Mouse (Mus musculus): ENCODE results near the gene Mrpl45. TPM values are rescaled to one million over a fixed set of nuclear protein-coding genes. Genes with fewer than 3 reads are reported as not detected.
"Not testable (repeated sequence)": the region's sequence is repeated elsewhere in the genome, so short reads cannot be mapped to it uniquely, and the experiment has no call there.

Mrpl45 gene
- polyA plus RNA-seq (2015; fragmentation: Nextera tagmentation; extraction: Ambion mirVana): 65.0 and 65.4 TPM in 2 replicates

DNA sequence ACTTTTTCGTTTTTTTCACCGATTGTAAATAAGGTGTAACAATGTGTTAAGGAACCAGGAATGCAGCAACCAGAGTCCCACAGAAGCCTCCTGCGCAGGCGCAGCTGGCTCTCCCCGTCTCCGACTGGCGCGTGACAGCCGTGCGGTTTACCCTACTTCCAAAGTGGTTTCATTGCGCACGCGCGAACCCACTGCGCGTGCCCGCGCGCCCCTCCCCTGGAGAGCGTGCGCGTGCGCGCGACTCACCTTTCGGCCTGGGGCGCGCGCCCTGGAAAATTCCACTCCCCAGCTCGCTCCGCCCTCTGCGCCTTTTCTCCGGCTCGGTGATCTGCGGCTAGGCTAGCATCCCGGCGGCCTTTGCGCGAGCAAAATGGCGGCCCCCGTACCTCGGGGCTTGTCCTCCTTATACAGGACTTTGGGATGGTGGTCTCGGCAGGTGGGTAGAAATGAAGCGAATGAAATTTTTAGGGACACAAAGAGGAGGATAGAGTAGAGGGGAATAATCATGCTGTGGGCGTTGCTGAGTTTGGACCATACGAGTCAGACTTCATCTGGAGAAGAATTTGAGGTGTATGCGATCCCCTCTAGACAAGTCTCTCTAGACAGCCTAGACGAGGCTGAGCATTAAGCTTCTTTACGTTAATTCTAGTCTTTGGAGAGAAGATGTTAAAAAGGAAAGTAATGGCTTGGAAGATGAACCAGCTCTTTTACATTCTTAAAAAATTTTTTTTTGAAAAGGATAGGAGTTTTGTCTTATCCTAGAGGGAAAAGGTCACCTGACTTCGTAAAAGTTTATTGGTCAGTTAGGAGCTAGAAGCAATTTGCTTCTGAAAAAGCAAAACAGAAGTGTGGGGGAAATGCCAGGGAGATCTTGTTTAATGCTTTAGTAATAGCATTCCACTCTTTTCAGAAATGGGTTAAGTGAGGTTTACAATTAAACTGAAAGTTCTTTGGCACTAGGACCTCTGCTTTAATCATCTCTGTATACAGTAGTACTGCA is at the start of gene Mrpl45:
Gene Mrpl45 (plus strand): TSS at position 213 of the 1,000 bp plus-strand sequence.
- ATAC-seq: peak; percentile 94

DNA sequence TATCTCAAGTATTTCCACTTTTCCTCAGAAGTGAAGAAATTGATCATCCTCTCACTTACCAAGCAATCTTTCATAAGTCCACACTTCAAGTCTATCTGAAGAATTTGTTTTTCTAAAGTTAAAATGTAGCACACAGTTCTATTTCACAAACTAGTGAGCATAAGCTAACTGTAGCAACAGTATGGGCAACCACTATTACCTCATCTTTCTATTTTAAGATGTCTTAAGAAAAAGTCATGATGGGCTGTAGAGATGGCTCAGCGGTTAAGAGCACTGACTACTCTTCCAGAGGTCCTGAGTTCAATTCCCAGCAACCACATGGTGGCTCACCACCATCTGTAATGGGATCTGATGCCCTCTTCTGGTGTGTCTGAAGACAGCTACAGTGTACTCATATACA is 49.0 kb upstream of the Mrpl45 start:
- not testable (repeated sequence) for ATAC-seq; H3K9ac ChIP-seq (ENCODE audit: low read depth, low read length)
- WGBS: 95% methylated on average over 1 of the region's 1 CpGs

More for the DNA sequence above, at the start of gene Mrpl45:
- under 1% methylated on average over 49 of the region's 50 CpGs for WGBS
- Histone ChIP-seq H3K36me3 (ENCODE audit: control insufficient read depth, insufficient read depth, low read length) (no peaks in the 10 kb centered on the region), H3K9ac (ENCODE audit: low read depth, low read length) (peak within 1 kb of the TSS; percentile 70), H3K27ac (ENCODE audit: low read length) (peak within 1 kb of the TSS; percentile 46), H3K27me3 (replicated peaks; ENCODE audit: control insufficient read depth, insufficient read depth, low read length) (no peaks in the 10 kb centered on the region), H3K4me3 (ENCODE audit: low read length) (peak within 1 kb of the TSS; percentile 66), H3K4me1 (ENCODE audit: control insufficient read depth, insufficient read depth, low read length) (peaks cover 8% of the 10 kb centered on the region), H3K4me2 (ENCODE audit: low read depth, low read length) (peak within 1 kb of the TSS; percentile 51), H3K9me3 (ENCODE audit: control insufficient read depth, low read length) (no peaks in the 10 kb centered on the region)

DNA sequence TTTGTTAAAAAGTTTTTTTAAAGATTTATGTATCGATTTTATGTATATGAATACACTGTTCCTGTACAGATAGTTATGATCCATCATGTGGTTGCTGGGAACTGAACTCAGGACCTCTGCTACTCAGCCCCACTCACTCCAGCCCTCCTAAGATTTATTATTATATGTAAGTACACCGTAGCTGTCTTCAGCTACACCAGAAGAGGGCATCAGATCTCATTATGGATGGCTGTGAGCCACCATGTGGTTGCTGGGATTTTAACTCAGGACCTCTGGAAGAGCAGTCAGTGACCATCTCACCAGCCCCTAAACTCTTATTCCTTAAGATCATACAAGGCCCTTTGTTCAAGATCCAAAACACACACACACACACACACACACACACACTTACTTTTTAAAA is 45.5 kb upstream of the Mrpl45 start:
- H3K27me3 ChIP-seq (replicated peaks; ENCODE audit: control insufficient read depth, insufficient read depth, low read length); H3K4me1 ChIP-seq (ENCODE audit: control insufficient read depth, insufficient read depth, low read length); ATAC-seq; H3K9me3 ChIP-seq (ENCODE audit: control insufficient read depth, low read length); H3K36me3 ChIP-seq (ENCODE audit: control insufficient read depth, insufficient read depth, low read length); H3K9ac ChIP-seq (ENCODE audit: low read depth, low read length); H3K27ac ChIP-seq (ENCODE audit: low read length); H3K4me3 ChIP-seq (ENCODE audit: low read length); H3K4me2 ChIP-seq (ENCODE audit: low read depth, low read length): not testable (repeated sequence)
- WGBS: 75% methylated on average over 2 of the region's 2 CpGs

More for the DNA sequence above, 49.0 kb upstream of the Mrpl45 start:
- not testable (repeated sequence) for H3K4me2 ChIP-seq (ENCODE audit: low read depth, low read length); H3K9me3 ChIP-seq (ENCODE audit: control insufficient read depth, low read length); H3K27me3 ChIP-seq (replicated peaks; ENCODE audit: control insufficient read depth, insufficient read depth, low read length); H3K4me1 ChIP-seq (ENCODE audit: control insufficient read depth, insufficient read depth, low read length); H3K36me3 ChIP-seq (ENCODE audit: control insufficient read depth, insufficient read depth, low read length); H3K27ac ChIP-seq (ENCODE audit: low read length); H3K4me3 ChIP-seq (ENCODE audit: low read length)

DNA sequence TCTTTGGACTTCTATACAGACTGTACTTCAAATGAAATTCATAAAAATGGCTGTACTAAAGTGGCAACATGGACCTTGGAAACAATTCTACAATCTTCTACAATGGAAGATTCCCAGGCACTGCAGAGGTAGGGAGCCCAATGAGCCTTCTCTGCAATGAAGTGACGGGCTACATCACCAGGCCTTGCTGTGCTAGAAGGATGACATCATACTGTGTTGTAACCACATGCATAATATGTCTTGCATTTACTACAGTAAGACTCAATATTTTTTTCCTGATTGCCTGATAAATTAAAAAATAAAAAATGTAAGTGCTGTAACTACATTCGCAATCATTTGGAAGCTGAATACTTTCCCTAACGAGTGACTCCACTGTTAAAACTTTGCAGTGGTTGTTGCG is 42.7 kb upstream of the Mrpl45 start:
- Histone ChIP-seq H3K27ac (ENCODE audit: low read length) (no peak overlapping the region), H3K4me3 (ENCODE audit: low read length) (no peak overlapping the region), H3K27me3 (replicated peaks; ENCODE audit: control insufficient read depth, insufficient read depth, low read length) (no peaks in the 10 kb centered on the region), H3K9ac (ENCODE audit: low read depth, low read length) (no peak overlapping the region), H3K9me3 (ENCODE audit: control insufficient read depth, low read length) (no peaks in the 10 kb centered on the region), H3K36me3 (ENCODE audit: control insufficient read depth, insufficient read depth, low read length) (no peaks in the 10 kb centered on the region), H3K4me2 (ENCODE audit: low read depth, low read length) (no peak overlapping the region), H3K4me1 (ENCODE audit: control insufficient read depth, insufficient read depth, low read length) (peaks cover 4% of the 10 kb centered on the region; the same call in 1 of the 2 replicates)
- WGBS: 90% methylated on average over 4 of the region's 4 CpGs
- ATAC-seq: no peak

DNA sequence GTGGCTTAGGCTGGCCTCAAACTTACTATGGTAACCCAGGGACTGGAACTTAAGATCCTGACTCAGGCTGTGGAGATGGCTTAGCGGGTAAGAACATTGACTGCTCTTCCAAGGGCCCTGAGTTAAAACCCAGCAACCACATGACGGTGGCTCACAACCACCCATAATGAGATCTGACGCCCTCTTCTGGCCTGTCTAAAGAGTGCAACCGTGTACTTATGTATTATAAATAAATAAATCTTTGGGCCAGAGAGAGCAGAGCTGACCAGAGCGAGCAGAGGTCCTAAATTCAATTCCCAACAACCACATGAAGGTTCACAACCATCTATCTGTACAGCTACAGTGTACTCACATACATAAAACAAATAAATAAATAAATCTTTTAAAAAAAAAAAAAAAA is 41.9 kb upstream of the Mrpl45 start:
- no peak for ATAC-seq
- Histone ChIP-seq H3K4me3 (ENCODE audit: low read length) (no peak overlapping the region), H3K4me2 (ENCODE audit: low read depth, low read length) (no peak overlapping the region), H3K9ac (ENCODE audit: low read depth, low read length) (no peak overlapping the region), H3K27ac (ENCODE audit: low read length) (no peak overlapping the region), H3K9me3 (ENCODE audit: control insufficient read depth, low read length) (no peaks in the 10 kb centered on the region), H3K4me1 (ENCODE audit: control insufficient read depth, insufficient read depth, low read length) (peaks cover 10% of the 10 kb centered on the region), H3K36me3 (ENCODE audit: control insufficient read depth, insufficient read depth, low read length) (no peaks in the 10 kb centered on the region), H3K27me3 (replicated peaks; ENCODE audit: control insufficient read depth, insufficient read depth, low read length) (no peaks in the 10 kb centered on the region)
- 85% methylated on average over 5 of the region's 5 CpGs for WGBS

DNA sequence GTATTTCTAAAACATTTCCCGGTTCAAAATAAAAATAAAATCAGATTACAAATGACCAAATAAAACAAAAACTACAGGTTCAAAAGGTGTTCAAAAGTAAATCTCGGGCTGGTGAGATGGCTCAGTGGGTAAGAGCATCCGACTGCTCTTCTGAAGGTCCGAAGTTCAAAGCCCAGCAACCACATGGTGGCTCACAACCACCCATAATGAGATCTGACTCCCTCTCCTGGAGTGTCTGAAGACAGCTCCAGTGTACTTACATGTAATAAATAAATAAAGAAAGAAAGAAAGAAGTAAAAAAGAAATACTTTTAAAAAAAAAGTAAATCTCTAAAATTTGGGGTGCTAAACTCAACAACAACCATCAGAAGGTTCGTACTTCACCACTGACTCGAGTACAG is 40.6 kb upstream of the Mrpl45 start:
- ATAC-seq: peak; percentile 44; the same call in 1 of the 2 replicates
- not testable (repeated sequence) for H3K9me3 ChIP-seq (ENCODE audit: control insufficient read depth, low read length); H3K27me3 ChIP-seq (replicated peaks; ENCODE audit: control insufficient read depth, insufficient read depth, low read length); H3K36me3 ChIP-seq (ENCODE audit: control insufficient read depth, insufficient read depth, low read length); H3K9ac ChIP-seq (ENCODE audit: low read depth, low read length); H3K4me3 ChIP-seq (ENCODE audit: low read length); H3K4me2 ChIP-seq (ENCODE audit: low read depth, low read length)
- Histone ChIP-seq H3K4me1 (ENCODE audit: control insufficient read depth, insufficient read depth, low read length) (peaks cover 13% of the 10 kb centered on the region), H3K27ac (ENCODE audit: low read length) (peak overlapping the region; percentile 15; the same call in 1 of the 2 replicates)
- WGBS: 77% methylated on average over 6 of the region's 6 CpGs

DNA sequence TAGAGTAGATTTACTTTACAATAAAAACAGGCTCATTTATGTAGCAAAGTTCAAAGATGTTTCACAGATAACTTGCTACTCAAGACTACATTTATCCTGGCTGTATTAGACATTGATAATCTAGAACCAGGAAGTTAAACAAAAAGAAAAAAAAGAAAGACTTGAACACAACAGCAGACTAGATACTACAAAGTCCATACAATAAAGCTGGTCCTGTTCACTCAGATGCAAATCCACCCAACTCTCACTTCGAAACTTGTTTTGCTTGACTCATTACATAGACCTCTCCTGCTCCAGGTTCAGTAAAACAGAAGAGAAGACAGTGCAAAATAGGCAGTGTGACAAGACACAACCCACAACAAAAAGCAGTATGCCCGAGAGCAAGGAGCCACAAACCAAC is 40.2 kb upstream of the Mrpl45 start:
- no peaks in the 10 kb centered on the region for H3K36me3 ChIP-seq (ENCODE audit: control insufficient read depth, insufficient read depth, low read length)
- no peak overlapping the region for H3K4me3 ChIP-seq (ENCODE audit: low read length)
- peak; percentile 64 for ATAC-seq
- no peak overlapping the region for H3K4me2 ChIP-seq (ENCODE audit: low read depth, low read length)
- 74% methylated on average over 2 of the region's 2 CpGs for WGBS
- H3K9me3 ChIP-seq (ENCODE audit: control insufficient read depth, low read length): no peaks in the 10 kb centered on the region
- no peak overlapping the region for H3K9ac ChIP-seq (ENCODE audit: low read depth, low read length)
- no peaks in the 10 kb centered on the region for H3K27me3 ChIP-seq (replicated peaks; ENCODE audit: control insufficient read depth, insufficient read depth, low read length)
- H3K27ac ChIP-seq (ENCODE audit: low read length): peak overlapping the region; percentile 60
- H3K4me1 ChIP-seq (ENCODE audit: control insufficient read depth, insufficient read depth, low read length): peaks cover 13% of the 10 kb centered on the region

DNA sequence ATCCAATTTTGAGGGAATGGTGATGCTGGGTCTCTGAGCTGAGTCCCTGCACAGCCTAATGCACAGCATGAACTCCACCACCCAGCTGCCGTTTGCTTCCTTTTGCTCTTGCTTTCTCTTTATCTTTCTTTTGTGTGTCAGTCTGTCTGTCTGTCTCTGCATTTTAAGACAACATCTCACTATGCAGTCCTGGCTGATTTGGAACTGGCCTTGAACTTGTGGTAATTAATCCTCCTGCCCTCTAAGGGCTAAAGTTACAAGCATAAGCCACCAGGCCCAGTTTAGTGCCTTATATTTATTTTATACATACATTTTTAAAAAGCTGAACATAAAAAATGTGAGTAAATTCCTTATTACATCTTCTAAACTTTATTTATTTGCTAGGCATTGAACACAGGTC is 39.5 kb upstream of the Mrpl45 start:
- no peak for ATAC-seq
- no peaks in the 10 kb centered on the region for H3K36me3 ChIP-seq (ENCODE audit: control insufficient read depth, insufficient read depth, low read length)
- peaks cover 13% of the 10 kb centered on the region for H3K4me1 ChIP-seq (ENCODE audit: control insufficient read depth, insufficient read depth, low read length)
- no peaks in the 10 kb centered on the region for H3K27me3 ChIP-seq (replicated peaks; ENCODE audit: control insufficient read depth, insufficient read depth, low read length)
- H3K27ac ChIP-seq (ENCODE audit: low read length): peak overlapping the region; percentile 28
- no peak overlapping the region for H3K4me2 ChIP-seq (ENCODE audit: low read depth, low read length)
- WGBS: 63% methylated on average over 1 of the region's 1 CpGs
- no peaks in the 10 kb centered on the region for H3K9me3 ChIP-seq (ENCODE audit: control insufficient read depth, low read length)
- H3K4me3 ChIP-seq (ENCODE audit: low read length): no peak overlapping the region
- H3K9ac ChIP-seq (ENCODE audit: low read depth, low read length): 0 out of 2 replicates have a peak overlapping the region, but pooled peaks have one; percentile 17

DNA sequence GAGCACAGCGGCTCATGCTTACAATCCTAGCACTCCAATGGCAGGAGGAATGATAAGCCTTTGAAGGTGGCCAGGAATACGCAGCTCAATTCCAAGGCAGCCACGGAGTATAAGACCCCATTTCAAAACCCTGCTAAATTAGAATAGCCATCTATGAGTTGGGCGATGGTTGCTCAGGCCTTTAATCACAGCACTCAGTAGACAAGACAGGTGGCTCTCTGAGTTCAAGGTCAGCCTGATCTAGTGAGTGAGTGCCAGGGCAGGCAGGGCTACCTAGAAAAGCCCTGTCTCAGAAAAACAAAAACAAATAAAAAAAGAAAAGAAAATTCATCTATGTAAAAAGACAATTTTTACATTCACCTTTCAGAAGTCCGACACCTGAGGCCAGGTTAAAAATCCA is 38.4 kb upstream of the Mrpl45 start:
- H3K9ac ChIP-seq (ENCODE audit: low read depth, low read length): no peak overlapping the region
- no peaks in the 10 kb centered on the region for H3K27me3 ChIP-seq (replicated peaks; ENCODE audit: control insufficient read depth, insufficient read depth, low read length)
- H3K27ac ChIP-seq (ENCODE audit: low read length): peak overlapping the region; percentile 45; the same call in 1 of the 2 replicates
- H3K36me3 ChIP-seq (ENCODE audit: control insufficient read depth, insufficient read depth, low read length): no peaks in the 10 kb centered on the region
- H3K4me2 ChIP-seq (ENCODE audit: low read depth, low read length): 0 out of 2 replicates have a peak overlapping the region, but pooled peaks have one; percentile 5
- no peak overlapping the region for H3K4me3 ChIP-seq (ENCODE audit: low read length)
- H3K9me3 ChIP-seq (ENCODE audit: control insufficient read depth, low read length): no peaks in the 10 kb centered on the region
- H3K4me1 ChIP-seq (ENCODE audit: control insufficient read depth, insufficient read depth, low read length): peaks cover 13% of the 10 kb centered on the region
- 80% methylated on average over 5 of the region's 5 CpGs for WGBS
- ATAC-seq: no peak
